Mouse (Mus musculus): ENCODE measurements at regions not wholly inside any gene's neighbourhood (a gene's known extent, or its start where the extent isn't known, plus 50 kb on each side); places are given as distances from the start of the nearest gene placed in this dataset.

GRCm38 (mm10) chr2:75556744-75557143 lies 102.3 kb upstream of the Hnrnpa3 start:
- H3K36me3 ChIP-seq (ENCODE audit: control insufficient read depth, insufficient read depth, low read length), result no peaks in the 10 kb centered on the region
- no peaks in the 10 kb centered on the region for H3K4me1 ChIP-seq (ENCODE audit: control insufficient read depth, insufficient read depth, insufficient read length, low read length)
- no peak for TF ChIP-seq POLR2A (IDR thresholded peaks at IDR 0.05; ENCODE audit: low read depth, low read length)
- no peak for TF ChIP-seq CTCF (IDR thresholded peaks at IDR 0.05; ENCODE audit: extremely low read depth, insufficient read length, insufficient replicate concordance, low read depth, low read length)
- no peak overlapping the region for H3K27ac ChIP-seq (ENCODE audit: insufficient read depth, low read depth, low read length)
- no peaks in the 10 kb centered on the region for H3K27me3 ChIP-seq (ENCODE audit: control insufficient read depth, insufficient read depth, low read length)
- WGBS, result 69% methylated on average over 7 of the region's 7 CpGs
- no peak overlapping the region for H3K4me3 ChIP-seq (ENCODE audit: low read depth, low read length)

DNA sequence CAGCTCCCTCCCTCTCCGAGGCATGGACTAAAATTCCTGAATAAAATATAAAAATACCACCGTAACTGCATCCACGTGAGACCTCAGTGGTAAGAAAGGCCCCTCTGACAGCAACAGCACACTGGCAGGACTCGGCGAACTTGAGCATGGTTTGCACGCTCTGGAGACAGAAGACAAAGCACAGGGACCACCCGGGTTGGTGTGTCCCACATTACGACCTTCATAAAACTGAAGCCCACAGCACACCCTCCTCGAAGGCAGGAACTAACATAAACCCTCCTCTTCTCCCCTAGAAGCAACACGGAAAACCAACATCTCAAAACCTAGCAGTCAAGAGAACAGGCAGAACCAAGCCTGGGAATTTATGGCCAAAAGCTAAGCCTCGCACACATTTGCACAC lies 101.7 kb upstream of the Hnrnpa3 start:
- Histone ChIP-seq H3K27me3 (ENCODE audit: control insufficient read depth, insufficient read depth, low read length) (no peaks in the 10 kb centered on the region), H3K36me3 (ENCODE audit: control insufficient read depth, insufficient read depth, low read length) (no peaks in the 10 kb centered on the region), H3K4me3 (ENCODE audit: low read depth, low read length) (no peak overlapping the region), H3K4me1 (ENCODE audit: control insufficient read depth, insufficient read depth, insufficient read length, low read length) (no peaks in the 10 kb centered on the region), H3K27ac (ENCODE audit: insufficient read depth, low read depth, low read length) (no peak overlapping the region)
- 81% methylated on average over 11 of the region's 11 CpGs for WGBS
- no peak for TF ChIP-seq CTCF (IDR thresholded peaks at IDR 0.05; ENCODE audit: extremely low read depth, insufficient read length, insufficient replicate concordance, low read depth, low read length)
- TF ChIP-seq POLR2A (IDR thresholded peaks at IDR 0.05; ENCODE audit: low read depth, low read length), result no peak

GRCm38 (mm10) chr2:75559920-75560319 lies 99.1 kb upstream of the Hnrnpa3 start:
- Histone ChIP-seq H3K4me1 (ENCODE audit: control insufficient read depth, insufficient read depth, insufficient read length, low read length) (no peaks in the 10 kb centered on the region), H3K4me3 (ENCODE audit: low read depth, low read length) (no peak overlapping the region), H3K27ac (ENCODE audit: insufficient read depth, low read depth, low read length) (no peak overlapping the region), H3K27me3 (ENCODE audit: control insufficient read depth, insufficient read depth, low read length) (no peaks in the 10 kb centered on the region), H3K36me3 (ENCODE audit: control insufficient read depth, insufficient read depth, low read length) (no peaks in the 10 kb centered on the region)
- TF ChIP-seq CTCF (IDR thresholded peaks at IDR 0.05; ENCODE audit: extremely low read depth, insufficient read length, insufficient replicate concordance, low read depth, low read length), result no peak
- TF ChIP-seq POLR2A (IDR thresholded peaks at IDR 0.05; ENCODE audit: low read depth, low read length), result no peak
- WGBS, result 74% methylated on average over 6 of the region's 6 CpGs

- WGBS, result 40% methylated on average over 9 of the region's 9 CpGs
- no peak overlapping the region for H3K4me3 ChIP-seq (ENCODE audit: low read depth, low read length)
- no peak overlapping the region for H3K27ac ChIP-seq (ENCODE audit: insufficient read depth, low read depth, low read length)
- H3K4me1 ChIP-seq (ENCODE audit: control insufficient read depth, insufficient read depth, insufficient read length, low read length), result no peaks in the 10 kb centered on the region
- H3K36me3 ChIP-seq (ENCODE audit: control insufficient read depth, insufficient read depth, low read length), result no peaks in the 10 kb centered on the region
- no peak for TF ChIP-seq POLR2A (IDR thresholded peaks at IDR 0.05; ENCODE audit: low read depth, low read length)
- no peak for TF ChIP-seq CTCF (IDR thresholded peaks at IDR 0.05; ENCODE audit: extremely low read depth, insufficient read length, insufficient replicate concordance, low read depth, low read length)
- H3K27me3 ChIP-seq (ENCODE audit: control insufficient read depth, insufficient read depth, low read length), result no peaks in the 10 kb centered on the region
These were observed 95.7 kb upstream of the Hnrnpa3 start for GRCm38 (mm10) chr2:75563253-75563913.

DNA sequence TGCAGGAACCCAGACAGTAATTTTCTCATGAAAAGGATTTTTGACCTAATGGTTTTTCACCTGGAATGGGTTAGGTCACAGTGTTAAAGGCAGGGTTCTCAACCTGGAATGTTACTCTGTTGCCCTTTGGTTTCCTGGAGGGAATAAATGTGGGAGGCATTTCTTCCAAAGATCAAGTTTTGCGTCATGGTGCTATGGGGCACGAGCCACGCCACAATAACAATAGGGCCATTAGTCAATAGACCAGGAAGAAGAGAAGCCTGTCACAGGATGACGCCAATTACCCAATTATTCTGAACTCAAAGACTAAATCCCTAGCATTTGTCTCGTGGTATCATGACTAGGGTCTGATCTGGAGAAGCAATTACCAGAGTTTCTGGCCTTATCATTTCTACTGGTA lies 94.3 kb upstream of the Hnrnpa3 start:
- Histone ChIP-seq H3K27ac (ENCODE audit: insufficient read depth, low read depth, low read length) (no peak overlapping the region), H3K4me1 (ENCODE audit: control insufficient read depth, insufficient read depth, insufficient read length, low read length) (no peaks in the 10 kb centered on the region), H3K4me3 (ENCODE audit: low read depth, low read length) (no peak overlapping the region), H3K36me3 (ENCODE audit: control insufficient read depth, insufficient read depth, low read length) (no peaks in the 10 kb centered on the region), H3K27me3 (ENCODE audit: control insufficient read depth, insufficient read depth, low read length) (no peaks in the 10 kb centered on the region)
- no peak for TF ChIP-seq CTCF (IDR thresholded peaks at IDR 0.05; ENCODE audit: extremely low read depth, insufficient read length, insufficient replicate concordance, low read depth, low read length)
- TF ChIP-seq POLR2A (IDR thresholded peaks at IDR 0.05; ENCODE audit: low read depth, low read length), result no peak
- 47% methylated on average over 5 of the region's 5 CpGs for WGBS

DNA sequence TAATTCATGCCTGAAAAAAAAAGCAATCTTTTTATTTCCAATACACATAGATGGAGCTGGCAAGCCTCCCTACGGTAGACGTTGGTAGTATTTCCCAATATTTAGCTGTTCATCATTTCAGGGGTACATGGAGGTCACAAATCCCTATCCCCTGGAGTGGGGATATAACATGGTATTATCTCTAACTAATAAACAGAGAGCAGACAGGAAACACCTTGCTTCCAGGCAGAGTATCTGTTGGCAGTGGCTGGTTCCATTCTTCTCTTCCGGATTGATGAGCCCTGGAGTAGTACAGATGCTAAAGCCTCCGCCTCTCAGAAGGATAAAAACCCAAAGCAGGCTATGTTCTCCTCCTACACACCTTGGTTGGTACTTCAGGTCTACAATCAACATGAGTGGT lies 91.9 kb upstream of the Hnrnpa3 start:
- no peak overlapping the region for H3K4me3 ChIP-seq (ENCODE audit: low read depth, low read length)
- no peak for TF ChIP-seq POLR2A (IDR thresholded peaks at IDR 0.05; ENCODE audit: low read depth, low read length)
- TF ChIP-seq CTCF (IDR thresholded peaks at IDR 0.05; ENCODE audit: extremely low read depth, insufficient read length, insufficient replicate concordance, low read depth, low read length), result no peak
- no peak overlapping the region for H3K27ac ChIP-seq (ENCODE audit: insufficient read depth, low read depth, low read length)
- WGBS, result 75% methylated on average over 4 of the region's 4 CpGs
- no peaks in the 10 kb centered on the region for H3K36me3 ChIP-seq (ENCODE audit: control insufficient read depth, insufficient read depth, low read length)
- H3K27me3 ChIP-seq (ENCODE audit: control insufficient read depth, insufficient read depth, low read length), result no peaks in the 10 kb centered on the region
- H3K4me1 ChIP-seq (ENCODE audit: control insufficient read depth, insufficient read depth, insufficient read length, low read length), result no peaks in the 10 kb centered on the region

- H3K4me1 ChIP-seq (ENCODE audit: control insufficient read depth, insufficient read depth, insufficient read length, low read length), result no peaks in the 10 kb centered on the region
- no peaks in the 10 kb centered on the region for H3K27me3 ChIP-seq (ENCODE audit: control insufficient read depth, insufficient read depth, low read length)
- no peaks in the 10 kb centered on the region for H3K36me3 ChIP-seq (ENCODE audit: control insufficient read depth, insufficient read depth, low read length)
- WGBS, result 81% methylated on average over 6 of the region's 6 CpGs
- TF ChIP-seq CTCF (IDR thresholded peaks at IDR 0.05; ENCODE audit: extremely low read depth, insufficient read length, insufficient replicate concordance, low read depth, low read length), result no peak
- no peak for TF ChIP-seq POLR2A (IDR thresholded peaks at IDR 0.05; ENCODE audit: low read depth, low read length)
- no peak overlapping the region for H3K27ac ChIP-seq (ENCODE audit: insufficient read depth, low read depth, low read length)
- H3K4me3 ChIP-seq (ENCODE audit: low read depth, low read length), result no peak overlapping the region
These were observed 89.3 kb upstream of the Hnrnpa3 start for GRCm38 (mm10) chr2:75569756-75570155.

Data from small intestine, adult 2 months (tissue).